Mouse (Mus musculus): Measurements from ENCODE around the gene Snrpc.

DNA sequence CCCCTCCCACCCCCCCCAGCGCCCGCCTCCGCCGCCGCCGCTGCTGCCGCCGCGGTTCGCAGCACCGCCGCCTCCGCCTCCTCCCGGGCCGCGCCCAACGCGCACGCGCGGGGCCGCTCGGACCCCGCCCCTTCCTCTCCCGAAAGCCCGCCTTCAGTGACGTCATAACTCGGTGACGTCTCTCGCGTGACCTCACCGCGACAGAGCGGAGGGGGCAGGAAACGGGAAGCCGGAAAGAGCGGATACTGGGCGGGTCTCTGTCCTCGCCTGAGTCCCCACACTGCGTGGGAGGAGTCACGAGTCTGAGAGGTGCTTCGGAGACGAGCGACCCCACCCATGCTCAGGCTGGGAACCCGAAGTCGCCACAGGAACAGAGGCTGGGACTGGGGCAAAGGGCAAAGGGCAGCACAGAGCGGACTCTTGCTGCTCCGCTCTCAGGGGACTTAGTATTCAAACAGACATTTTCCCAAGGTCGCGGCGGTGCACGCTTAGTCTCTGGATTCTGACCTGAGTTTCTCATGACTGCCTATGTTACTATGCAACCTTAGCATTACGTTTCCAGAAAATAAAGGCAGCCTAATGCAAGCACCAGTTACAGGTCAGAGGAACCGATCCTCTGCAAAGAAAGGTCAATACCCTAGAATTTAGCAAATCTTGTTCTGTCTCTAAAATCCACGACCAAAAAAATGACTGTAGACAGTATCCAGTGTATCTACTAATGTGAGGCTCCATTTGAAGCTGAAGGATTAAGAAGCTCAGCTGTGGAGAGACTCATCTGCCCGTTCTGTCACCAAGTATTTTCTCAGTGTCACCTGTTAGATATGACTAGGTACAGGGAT lies 17.2 kb upstream of the Snrpc start, which contains the start of gene D17Wsu92e:
- TF ChIP-seq CTCF (IDR thresholded peaks at IDR 0.05; ENCODE audit: low read depth, low read length) (no peak), POLR2A (IDR thresholded peaks at IDR 0.05; ENCODE audit: borderline replicate concordance, low read depth, low read length) (no peak; the same call in 1 of the 2 replicates)
